Mouse (Mus musculus) CH12.LX (cell line): ENCODE data around the gene Eml1.

Experiments
- CTCF ChIP-seq, 2 experiments: IDR thresholded peaks in 1 of 2; conservative IDR thresholded peaks in 1 of 2; 2 replicates each; pipeline ENCODE4 v1.5.1; 2011 to 2012; ENCODE audit warnings: low read depth in 2 of 2, low read length in 2 of 2, improper control_type of control experiment in 1 of 2, inconsistent platforms in 1 of 2, mild to moderate bottlenecking in 1 of 2, moderate library complexity in 1 of 2
- MAX ChIP-seq: IDR thresholded peaks from 2 replicates; pipeline ENCODE4 v1.6.1; 2011; ENCODE audit warnings: low read length, improper control_type of control experiment
- RCOR1 ChIP-seq: conservative IDR thresholded peaks from 2 replicates; pipeline ENCODE4 v1.6.1; 2012; ENCODE audit warnings: low read depth, mild to moderate bottlenecking, inconsistent platforms, low read length, improper control_type of control experiment

GRCm38 (mm10) chr12:108333056-108333455 lies 37.7 kb upstream of the Eml1 start:
- TF ChIP-seq CTCF (conservative IDR thresholded peaks at IDR 0.05 in 1 of 2, IDR thresholded peaks at IDR 0.05 in 1 of 2; ENCODE audit: low read depth in 2 of 2, low read length in 2 of 2) (peak; percentile 42 to 73; a peak in 3 of 4 replicates), MAX (no peak), RCOR1 (no peak)
